12 mouse cellular contexts compared by ENCODE assay signal in genomic region chr11:54871831-54872537, GRCm38 (mm10). TPM values are rescaled to one million over a fixed set of nuclear protein-coding genes. Genes with fewer than 3 reads are reported as not detected.
DNase-seq lines count a peak whose midpoint lies in the region.
"Had no signal": no experiment of that assay in that cellular context is flagged by ENCODE, and none has a peak within 500 bp of the region (broad histone marks: within the 10 kb centered on the region; RNA-seq: fewer than 3 reads in every experiment).

No protein-coding gene starts in this region.

- DNase-seq in gastrocnemius, adult 18-20 months (ENCODE audit: low spot score): peak; percentile 25
- no peak for DNase-seq in gastrocnemius, adult 8-10 months (ENCODE audit: low spot score in 2 of 2)
- DNase-seq in layer of hippocampus, adult 9-11 months: peak; percentile 71
- no peak for DNase-seq in layer of hippocampus, postnatal 36 days
- DNase-seq in adipocyte (ENCODE audit: low spot score) (peak; percentile 68), MN1 (ENCODE audit: low spot score) (no peak)
- DNase-seq in adrenal gland, postnatal 25 days: peak; percentile 37
- no peak for DNase-seq in B cell, adult 2 months
- DNase-seq: kidney, adult 2 months; kidney, postnatal 4 days; lung, adult 18-20 months; lung, postnatal 4 days had no signal

RNA-seq across cellular contexts. Expression of gene Hint1, which starts 5.8 kb away (rescaled TPM):
- 100 to 1,000 TPM; 192 to 203 TPM for total RNA-seq in gastrocnemius, adult 18-20 months (2021)
- 100 to 1,000 TPM; 154 to 257 (median 186) TPM for total RNA-seq in gastrocnemius, adult 8-10 months (2022)
- 100 to 1,000 TPM; 264 to 281 TPM for total RNA-seq in layer of hippocampus, postnatal 36 days (2021)
- total RNA-seq in adrenal gland, postnatal 25 days (2021): 386 and 405 TPM in 2 replicates

RNA-seq across cellular contexts. Expression of gene Lyrm7, which starts 11.3 kb away (rescaled TPM):
- 10 to 100 TPM; 18.6 to 19.1 TPM for total RNA-seq in gastrocnemius, adult 18-20 months (2021)
- total RNA-seq in gastrocnemius, adult 8-10 months (2022): 10 to 100 TPM; 15.1 to 22.3 (median 19.5) TPM
- total RNA-seq in layer of hippocampus, postnatal 36 days (2021): 10 to 100 TPM; 27.9 to 30.8 TPM
- total RNA-seq in adrenal gland, postnatal 25 days (2021): 16.8 and 17.8 TPM in 2 replicates

RNA-seq across cellular contexts. Expression of gene Gpx3, which starts 30.3 kb away (rescaled TPM):
- total RNA-seq in gastrocnemius, adult 18-20 months (2021): 100 to 1,000 TPM in 1 of 2 experiments, 10 to 100 TPM in 1; 98.9 to 187 TPM
- total RNA-seq in gastrocnemius, adult 8-10 months (2022): 100 to 1,000 TPM in 2 of 4 experiments, 10 to 100 TPM in 2; 56.1 to 401 (median 118) TPM
- total RNA-seq in layer of hippocampus, postnatal 36 days (2021): 1 to 10 TPM; 3.4 to 4.6 TPM
- 255 and 328 TPM in 2 replicates for total RNA-seq in adrenal gland, postnatal 25 days (2021)

Comparison
In these comparisons a context has a peak if more than half of its experiments do, and no peak if none do; other contexts are left out.
1. DNase-seq: peak in gastrocnemius, adult 18-20 months (single experiment), layer of hippocampus, adult 9-11 months (single experiment), adipocyte (single experiment) and adrenal gland, postnatal 25 days (single experiment); none in gastrocnemius, adult 8-10 months (0 of 2), layer of hippocampus, postnatal 36 days (0 of 2), B cell, adult 2 months (0 of 2) and MN1 (single experiment).
2. RNA of gene Gpx3, which starts 30.3 kb away (total RNA-seq): 255 to 328 TPM in adrenal gland, postnatal 25 days, 98.9 to 187 TPM in gastrocnemius, adult 18-20 months and 56.1 to 401 TPM in gastrocnemius, adult 8-10 months; 3.4 to 4.6 TPM in layer of hippocampus, postnatal 36 days; every median in the first group is over 10 times any median in the second.